Mouse (Mus musculus) liver, embryonic 14.5 days (tissue): ENCODE data around the gene Bphl. TPM values are rescaled to one million over a fixed set of nuclear protein-coding genes. Genes with fewer than 3 reads are reported as not detected.
A peak's percentile ranks its signal among the peaks of the same experiment; 100 is the strongest.
"Not testable (repeated sequence)": the region's sequence is repeated elsewhere in the genome, so short reads cannot be mapped to it uniquely, and the experiment has no call there.

ENCODE experiments used
- ATAC-seq: fragments of 200-750 bp; cut with Nextera tagmentation; 2 replicates; pipeline ENCODE4 v1.8.0; 2017; ENCODE audit warnings: moderate number of reproducible peaks, mild to moderate bottlenecking, moderate library complexity; ENCODE audit not compliant: insufficient read depth
- DNase-seq, 3 experiments: peaks; one replicate each; pipeline ENCODE4 v3.0.0-alpha.2; 2012 to 2013; ENCODE audit warnings: low read depth in 3 of 3, low spot score in 3 of 3
- H3K27ac ChIP-seq: fragments of 300-500 bp; sonication (generic); 2 replicates; pipeline ENCODE4 v1.5.1; 2014; ENCODE audit warnings: moderate library complexity, mild to moderate bottlenecking, control low read depth, inconsistent platforms
- H3K27me3 ChIP-seq: fragments of 300-500 bp; sonication (generic); 2 replicates; pipeline ENCODE4 v1.6.1; 2014; ENCODE audit warnings: mild to moderate bottlenecking, low read length, moderate library complexity; ENCODE audit not compliant: control insufficient read depth, insufficient read depth
- H3K36me3 ChIP-seq: fragments of 300-500 bp; sonication (generic); replicated peaks from 2 replicates; pipeline ENCODE4 v1.6.1; 2014; ENCODE audit warnings: low read depth; ENCODE audit not compliant: control insufficient read depth, insufficient read depth
- H3K4me1 ChIP-seq, 2 experiments: fragments of 200-500 bp in 1 of 2; fragments of 300-500 bp in 1 of 2; sonication (generic) in 1 of 2; replicated peaks; 2 replicates each; pipeline ENCODE4 v1.6.1; 2012 to 2014; ENCODE audit warnings: antibody characterized with exemption in 1 of 2, inconsistent platforms in 1 of 2, low read length in 1 of 2; ENCODE audit not compliant: control insufficient read depth in 2 of 2, insufficient read depth in 2 of 2
- H3K4me2 ChIP-seq: fragments of 300-500 bp; sonication (generic); 2 replicates; pipeline ENCODE4 v1.6.1; 2014; ENCODE audit warnings: low read depth, mild to moderate bottlenecking, control low read depth, moderate library complexity
- H3K4me3 ChIP-seq, 2 experiments: fragments of 200-500 bp in 1 of 2; fragments of 300-500 bp in 1 of 2; sonication (generic) in 1 of 2; 2 replicates each; pipeline ENCODE4 v1.5.1; 2012 to 2014; ENCODE audit warnings: low read depth in 2 of 2, low read length in 2 of 2, mild to moderate bottlenecking in 2 of 2, control low read depth in 1 of 2, inconsistent platforms in 1 of 2, moderate library complexity in 1 of 2; ENCODE audit not compliant: insufficient read depth in 1 of 2
- H3K9ac ChIP-seq: fragments of 300-500 bp; sonication (generic); replicated peaks from 2 replicates; pipeline ENCODE4 v1.6.1; 2014; ENCODE audit warnings: mild to moderate bottlenecking, control low read depth, moderate library complexity
- H3K9me3 ChIP-seq: fragments of 300-500 bp; sonication (generic); 2 replicates; pipeline ENCODE4 v1.6.1; 2016; ENCODE audit warnings: low read length, mixed read lengths; ENCODE audit not compliant: control insufficient read depth
- CTCF ChIP-seq: IDR thresholded peaks from 2 replicates; pipeline ENCODE4 v1.5.1; 2016; ENCODE audit warnings: antibody characterized with exemption, low read depth, control low read depth
- EP300 ChIP-seq: IDR thresholded peaks from 2 replicates; pipeline ENCODE4 v1.6.1; 2016; ENCODE audit warnings: antibody characterized with exemption, low read depth
- WGBS: fragments of 180-500 bp; shearing (Covaris S2); extraction: QIAGEN DNeasy Blood & Tissue Kit; methylation state at CpG from one replicate; pipeline ENCODE4 v1.1.7; 2014; ENCODE audit not compliant: insufficient replicate concordance; 5-methylcytosine and 5-hydroxymethylcytosine counted together
- polyA plus RNA-seq, 2 experiments: library from polyadenylated mRNA; depleted of rRNA in 1 of 2; stranded (reverse) in 1 of 2; unstranded in 1 of 2; fragments of >200 nt; fragmentation: Nextera tagmentation in 1 of 2; extraction: Ambion mirVana in 1 of 2; gene quantifications; 2 replicates each; pipeline versions ENCODE4 v1.2.1 to v1.2.3; 2012 to 2014

The Bphl gene
- polyA plus RNA-seq, 2 experiments: 21.9 to 36.6 TPM

GRCm38 (mm10) chr13:34071836-34072235 lies 34.4 kb downstream of the Bphl start:
- no peak for DNase-seq
- WGBS: 66% methylated on average over 6 of the region's 6 CpGs
- no peak overlapping the region for H3K4me3 ChIP-seq
- no peak for ATAC-seq
- no peak overlapping the region for H3K9ac ChIP-seq
- no peaks in the 10 kb centered on the region for H3K9me3 ChIP-seq
- H3K4me1 ChIP-seq: peaks cover 2 to 7% of the 10 kb centered on the region in 2 experiments
- H3K36me3 ChIP-seq: no peaks in the 10 kb centered on the region; the same call in 1 of the 2 replicates
- H3K27ac ChIP-seq: no peak overlapping the region
- H3K4me2 ChIP-seq: no peak overlapping the region
- no peak for TF ChIP-seq EP300
- no peak for TF ChIP-seq CTCF
- H3K27me3 ChIP-seq: no peaks in the 10 kb centered on the region

- Histone ChIP-seq H3K27ac (no peak overlapping the region), H3K36me3 (no peaks in the 10 kb centered on the region; the same call in 1 of the 2 replicates), H3K4me2 (no peak overlapping the region), H3K9me3 (no peaks in the 10 kb centered on the region), H3K27me3 (no peaks in the 10 kb centered on the region), H3K4me3 (no peak overlapping the region), H3K9ac (no peak overlapping the region), H3K4me1 (peaks cover 6 to 11% of the 10 kb centered on the region in 2 experiments)
- ATAC-seq: no peak
- DNase-seq: no peak
- TF ChIP-seq CTCF (no peak), EP300 (no peak)
- WGBS: 75% methylated on average over 3 of the region's 3 CpGs
Measured at GRCm38 (mm10) chr13:34072847-34073246, 35.5 kb downstream of the Bphl start.

GRCm38 (mm10) chr13:34074441-34074840 lies 37.0 kb downstream of the Bphl start:
- not testable (repeated sequence) for H3K4me3 ChIP-seq, DNase-seq, H3K36me3 ChIP-seq, H3K9me3 ChIP-seq, ATAC-seq, H3K4me2 ChIP-seq, H3K27ac ChIP-seq, H3K9ac ChIP-seq, H3K27me3 ChIP-seq
- 81% methylated on average over 9 of the region's 17 CpGs for WGBS
- H3K4me1 ChIP-seq: peaks cover 6 to 17% of the 10 kb centered on the region in 2 experiments

- H3K4me1 ChIP-seq: peaks cover 6 to 15% of the 10 kb centered on the region in 2 experiments
- H3K9ac ChIP-seq, H3K4me3 ChIP-seq, H3K36me3 ChIP-seq, H3K4me2 ChIP-seq, H3K27ac ChIP-seq, H3K27me3 ChIP-seq, ATAC-seq, H3K9me3 ChIP-seq, DNase-seq: not testable (repeated sequence)
- 63% methylated on average over 6 of the region's 6 CpGs for whole genome bisulfite sequencing
Measured at GRCm38 (mm10) chr13:34075893-34076292, 38.5 kb downstream of the Bphl start.

- Histone ChIP-seq H3K4me2 (peak overlapping the region; percentile 92), H3K4me3 (peak overlapping the region; percentile 63 to 76), H3K9me3 (no peaks in the 10 kb centered on the region), H3K27me3 (no peaks in the 10 kb centered on the region), H3K4me1 (peaks cover 6 to 15% of the 10 kb centered on the region in 2 experiments), H3K27ac (no peak overlapping the region; the same call in 1 of the 2 replicates), H3K36me3 (no peaks in the 10 kb centered on the region; the same call in 1 of the 2 replicates), H3K9ac (peak overlapping the region; percentile 84)
- DNase-seq: peak in 2 of 3 experiments; percentile 36 to 48
- WGBS: 38% methylated on average over 20 of the region's 20 CpGs
- TF ChIP-seq EP300: no peak
- no peak for TF ChIP-seq CTCF
- ATAC-seq: peak; percentile 55; the same call in 1 of the 2 replicates
Measured at GRCm38 (mm10) chr13:34076561-34077491, 39.4 kb downstream of the Bphl start.
